Mouse (Mus musculus) MEL (cell line): ENCODE results near the gene Nudt14. TPM values are rescaled to one million over a fixed set of nuclear protein-coding genes. Genes with fewer than 3 reads are reported as not detected.

Source experiments
- DNase-seq: peaks from one replicate; pipeline ENCODE4 v3.0.0; 2011; ENCODE audit warnings: low read depth, low spot score
- H3K27ac ChIP-seq: 2 replicates; pipeline ENCODE4 v1.5.1; 2012; ENCODE audit warnings: low read depth, mild to moderate bottlenecking, control low read depth, low read length, moderate library complexity; ENCODE audit not compliant: control insufficient read depth
- H3K27me3 ChIP-seq, 2 experiments: fragments of 150-350 bp in 1 of 2; sonication (generic) in 1 of 2; 2 replicates each; pipeline ENCODE4 v1.6.1; 2012; ENCODE audit warnings: low read length in 2 of 2, mild to moderate bottlenecking in 2 of 2, improper control_type of control experiment in 1 of 2, moderate library complexity in 1 of 2; ENCODE audit not compliant: insufficient read depth in 2 of 2, control insufficient read depth in 1 of 2
- H3K36me3 ChIP-seq, 2 experiments: 2 replicates each; pipeline ENCODE4 v1.6.1; 2012 to 2014; ENCODE audit warnings: low read length in 2 of 2, improper control_type of control experiment in 1 of 2, inconsistent platforms in 1 of 2, mild to moderate bottlenecking in 1 of 2; ENCODE audit not compliant: insufficient read depth in 2 of 2, control insufficient read depth in 1 of 2
- H3K4me1 ChIP-seq, 2 experiments: fragments of 150-350 bp in 1 of 2; sonication (generic) in 1 of 2; 2 replicates each; pipeline ENCODE4 v1.6.1; 2012; ENCODE audit warnings: low read length in 2 of 2, improper control_type of control experiment in 1 of 2, mild to moderate bottlenecking in 1 of 2; ENCODE audit not compliant: insufficient read depth in 2 of 2, control insufficient read depth in 1 of 2
- H3K4me3 ChIP-seq, 2 experiments: fragments of 150-350 bp in 1 of 2; sonication (generic) in 1 of 2; 2 replicates each; pipeline ENCODE4 v1.5.1; 2012; ENCODE audit warnings: low read depth in 2 of 2, low read length in 2 of 2, mild to moderate bottlenecking in 2 of 2, moderate library complexity in 2 of 2, control low read depth in 1 of 2, improper control_type of control experiment in 1 of 2; ENCODE audit not compliant: control insufficient read depth in 1 of 2, insufficient read depth in 1 of 2
- H3K79me2 ChIP-seq: 2 replicates; pipeline ENCODE4 v1.6.1; 2012; ENCODE audit warnings: mild to moderate bottlenecking, low read length, moderate library complexity; ENCODE audit not compliant: control insufficient read depth, poor library complexity, insufficient read depth
- H3K9ac ChIP-seq: 2 replicates; pipeline ENCODE4 v1.6.1; 2012; ENCODE audit warnings: low read depth, mild to moderate bottlenecking, control low read depth, low read length, moderate library complexity; ENCODE audit not compliant: control insufficient read depth, poor library complexity, severe bottlenecking
- H3K9me3 ChIP-seq: fragments of 150-350 bp; sonication (generic); replicated peaks from 2 replicates; pipeline ENCODE4 v1.6.1; 2012; ENCODE audit warnings: mild to moderate bottlenecking, low read length, improper control_type of control experiment, moderate library complexity; ENCODE audit not compliant: insufficient read depth
- BHLHE40 ChIP-seq: IDR thresholded peaks from 2 replicates; pipeline ENCODE4 v1.6.1; 2012; ENCODE audit warnings: low read depth, mild to moderate bottlenecking, inconsistent platforms, low read length, improper control_type of control experiment, borderline replicate concordance
- CTCF ChIP-seq, 3 experiments: IDR thresholded peaks in 2 of 3; conservative IDR thresholded peaks in 1 of 3; 2 replicates each; pipeline ENCODE4 v1.5.1; 2011 to 2012; ENCODE audit warnings: low read length in 3 of 3, low read depth in 2 of 3, mild to moderate bottlenecking in 2 of 3, improper control_type of control experiment in 1 of 3, inconsistent platforms in 1 of 3, mixed read lengths in 1 of 3, moderate library complexity in 1 of 3; ENCODE audit not compliant: control insufficient read depth in 1 of 3, insufficient read depth in 1 of 3, poor library complexity in 1 of 3, severe bottlenecking in 1 of 3
- EP300 ChIP-seq, 2 experiments: IDR thresholded peaks; 2 replicates each; pipeline ENCODE4 v1.6.1; 2011; ENCODE audit warnings: improper control_type of control experiment in 2 of 2, low read length in 2 of 2, low read depth in 1 of 2, mild to moderate bottlenecking in 1 of 2
- GATA1 ChIP-seq: IDR thresholded peaks from 2 replicates; pipeline ENCODE4 v1.6.1; 2011; ENCODE audit warnings: low read depth, low read length, improper control_type of control experiment
- JUND ChIP-seq: IDR thresholded peaks from 2 replicates; pipeline ENCODE4 v1.6.1; 2011; ENCODE audit warnings: low read depth, mild to moderate bottlenecking, improper control_type of control experiment, low read length
- MAFK ChIP-seq: IDR thresholded peaks from 2 replicates; pipeline ENCODE4 v1.6.1; 2011; ENCODE audit warnings: low read depth, mild to moderate bottlenecking, low read length, improper control_type of control experiment, borderline replicate concordance
- MXI1 ChIP-seq: IDR thresholded peaks from 2 replicates; pipeline ENCODE4 v1.6.1; 2011; ENCODE audit warnings: mild to moderate bottlenecking, low read depth, low read length, improper control_type of control experiment
- NELFE ChIP-seq: IDR thresholded peaks from 2 replicates; pipeline ENCODE4 v1.6.1; 2011; ENCODE audit warnings: low read depth, low read length, improper control_type of control experiment
- NRF1 ChIP-seq: IDR thresholded peaks from 2 replicates; pipeline ENCODE4 v1.6.1; 2014; ENCODE audit warnings: low read depth, mild to moderate bottlenecking, inconsistent platforms, low read length, improper control_type of control experiment, moderate library complexity; ENCODE audit not compliant: poor library complexity, insufficient read depth, severe bottlenecking
- POLR2A ChIP-seq, 2 experiments: IDR thresholded peaks; 2 replicates each; pipeline ENCODE4 v1.6.1; 2011 to 2012; ENCODE audit warnings: low read length in 2 of 2, mild to moderate bottlenecking in 2 of 2, control low read depth in 1 of 2, improper control_type of control experiment in 1 of 2, low read depth in 1 of 2, moderate library complexity in 1 of 2; ENCODE audit not compliant: control insufficient read depth in 1 of 2, insufficient read depth in 1 of 2, poor library complexity in 1 of 2
- RCOR1 ChIP-seq: IDR thresholded peaks from 2 replicates; pipeline ENCODE4 v1.6.1; 2012; ENCODE audit warnings: low read depth, mild to moderate bottlenecking, inconsistent platforms, low read length, improper control_type of control experiment
- TAL1 ChIP-seq: IDR thresholded peaks from 2 replicates; pipeline ENCODE4 v1.6.1; 2012; ENCODE audit warnings: mild to moderate bottlenecking, inconsistent platforms, low read length, moderate library complexity, mixed read lengths
- TBP ChIP-seq: IDR thresholded peaks from 2 replicates; pipeline ENCODE4 v1.8.0; 2011; ENCODE audit warnings: low read depth, low read length, improper control_type of control experiment
- UBTF ChIP-seq: IDR thresholded peaks from 2 replicates; pipeline ENCODE4 v1.6.1; 2012; ENCODE audit warnings: low read depth, mild to moderate bottlenecking, inconsistent platforms, low read length, improper control_type of control experiment, moderate library complexity, borderline replicate concordance; ENCODE audit not compliant: insufficient read depth
- polyA plus RNA-seq, 2 experiments: library from polyadenylated mRNA; stranded (reverse) in 1 of 2; unstranded in 1 of 2; fragments of >175 nt in 1 of 2; fragments of >200 nt in 1 of 2; gene quantifications; 2 replicates each; pipeline versions ENCODE4 v1.2.1 to v1.2.4; 2012; ENCODE audit warnings: low replicate concordance in 2 of 2, low read depth in 1 of 2; ENCODE audit not compliant: insufficient read length in 2 of 2, insufficient read depth in 1 of 2, missing spikeins in 1 of 2
- total RNA-seq: library from RNA; depleted of rRNA; stranded (reverse); fragments of 300-350 nt; gene quantifications from 2 replicates; pipeline ENCODE4 v1.2.3, GENCODE M21; 2012

The Nudt14 gene
- total and polyA plus RNA-seq, 3 experiments: 19.0 to 61.0 TPM; not detected in 1

GRCm38 (mm10) chr12:112991444-112991843, 49.5 kb upstream of the Nudt14 start:
- TF ChIP-seq MXI1 (no peak), TBP (peak; percentile 84), GATA1 (peak; percentile 86), POLR2A (IDR thresholded peaks at IDR 0.05; ENCODE audit: control insufficient read depth in 1 of 2, insufficient read depth in 1 of 2, low read depth in 1 of 2, low read length in 2 of 2, poor library complexity in 1 of 2) (peak in 1 of 2 experiments; percentile 46; a peak in 2 of 4 replicates), NELFE (no peak), EP300 (IDR thresholded peaks at IDR 0.05; ENCODE audit: low read depth in 1 of 2, low read length in 2 of 2) (no peak), TAL1 (peak; percentile 67), UBTF (peak; percentile 84; the same call in 1 of the 2 replicates)
- peak; percentile 96 for DNase-seq
- H3K4me3 ChIP-seq: no peak overlapping the region
- peaks cover 45% of the 10 kb centered on the region for H3K79me2 ChIP-seq
- H3K4me1 ChIP-seq: peaks cover 31 to 32% of the 10 kb centered on the region in 2 experiments
- H3K36me3 ChIP-seq: peaks cover 34 to 43% of the 10 kb centered on the region in 2 experiments
- peak overlapping the region; percentile 69 for H3K27ac ChIP-seq
- H3K9me3 ChIP-seq: no peaks in the 10 kb centered on the region
- peak overlapping the region; percentile 1; the same call in 1 of the 2 replicates for H3K9ac ChIP-seq
- H3K27me3 ChIP-seq: no peaks in the 10 kb centered on the region

DNA sequence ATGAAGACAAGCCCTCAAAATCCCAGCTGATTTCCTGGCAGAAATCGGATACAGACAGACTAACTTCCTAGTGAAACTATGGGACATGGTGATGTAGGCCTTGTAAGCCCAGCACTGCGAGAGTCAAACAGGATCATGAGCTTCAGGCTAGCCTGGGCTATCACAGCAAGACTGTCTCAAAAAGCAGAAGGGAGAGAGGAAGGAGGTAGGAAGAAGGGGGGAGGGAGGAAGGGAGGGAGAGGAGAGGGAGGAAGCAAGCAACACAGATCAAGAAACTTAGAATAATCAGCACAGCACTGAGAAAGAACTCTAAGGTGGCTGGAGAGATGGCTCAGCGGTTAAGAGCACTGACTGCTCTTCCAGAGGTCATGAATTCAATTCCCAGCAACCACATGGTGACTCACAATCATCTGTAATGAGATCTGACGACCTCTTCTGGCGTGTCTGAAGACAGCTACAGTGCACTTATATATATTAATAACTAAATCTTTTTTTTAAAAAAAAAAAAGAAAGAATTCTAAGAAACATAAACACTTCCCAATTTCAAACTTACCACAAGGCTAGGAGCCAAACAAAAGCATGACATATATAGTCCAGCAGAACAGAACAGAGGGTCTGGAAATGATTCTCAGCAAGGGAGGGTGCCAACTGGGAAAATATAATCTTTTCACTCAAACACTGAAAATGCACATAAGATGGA, 48.9 kb upstream of the Nudt14 start:
- Histone ChIP-seq H3K36me3 (peaks cover 34 to 44% of the 10 kb centered on the region in 2 experiments), H3K27ac (peak overlapping the region; percentile 69), H3K4me1 (peaks cover 31 to 32% of the 10 kb centered on the region in 2 experiments), H3K79me2 (peaks cover 40% of the 10 kb centered on the region), H3K9me3 (no peaks in the 10 kb centered on the region), H3K4me3 (no peak overlapping the region), H3K27me3 (no peaks in the 10 kb centered on the region), H3K9ac (no peak overlapping the region)
- TF ChIP-seq BHLHE40 (no peak), MAFK (no peak), NRF1 (no peak), JUND (no peak), RCOR1 (no peak), TAL1 (peak; percentile 40), TBP (peak; percentile 93), GATA1 (peak; percentile 12; the same call in 1 of the 2 replicates), CTCF (IDR thresholded peaks at IDR 0.05 in 2 of 3, conservative IDR thresholded peaks at IDR 0.05 in 1 of 3; ENCODE audit: control insufficient read depth in 1 of 3, insufficient read depth in 1 of 3, low read depth in 2 of 3, low read length in 3 of 3, poor library complexity in 1 of 3, severe bottlenecking in 1 of 3) (0 out of 6 replicates have a peak, but pooled peaks of 1 of the 3 experiments have one; percentile 8)
- DNase-seq: peak; percentile 84
